Mouse (Mus musculus) left cerebral cortex, adult 9 months (tissue): Measurements from ENCODE around the gene Gtf2a2.
"Not testable (repeated sequence)": the region's sequence is repeated elsewhere in the genome, so short reads cannot be mapped to it uniquely, and the experiment has no call there.

ENCODE experiments used
- DNase-seq, 2 experiments: peaks; one replicate each; pipeline ENCODE4 v3.0.0; 2022; ENCODE audit warnings: low spot score in 2 of 2

The Gtf2a2 gene

GRCm38 (mm10) chr9:70018879-70019278, 6.5 kb downstream of the Gtf2a2 start:
- no peak for DNase-seq

- no peak for DNase-seq
Measured at GRCm38 (mm10) chr9:70021610-70022009, 9.3 kb downstream of the Gtf2a2 start.

GRCm38 (mm10) chr9:70022083-70022482, 9.7 kb downstream of the Gtf2a2 start:
- DNase-seq = no peak

- DNase-seq = not testable (repeated sequence)
Measured at GRCm38 (mm10) chr9:70023615-70024014, 11.3 kb downstream of the Gtf2a2 start.

GRCm38 (mm10) chr9:70024648-70025047, 12.3 kb downstream of the Gtf2a2 start:
- DNase-seq = no peak

GRCm38 (mm10) chr9:70025365-70026012, 13.1 kb downstream of the Gtf2a2 start:
- DNase-seq = no peak

GRCm38 (mm10) chr9:70032167-70032566, 19.8 kb downstream of the Gtf2a2 start:
- DNase-seq = no peak

- no peak for DNase-seq
Measured at GRCm38 (mm10) chr9:70033056-70033455, 20.7 kb downstream of the Gtf2a2 start.

- DNase-seq = no peak
Measured at GRCm38 (mm10) chr9:70034702-70035101, 22.4 kb downstream of the Gtf2a2 start.

- no peak for DNase-seq
Measured at GRCm38 (mm10) chr9:70036646-70037045, 24.3 kb downstream of the Gtf2a2 start.

GRCm38 (mm10) chr9:70037988-70038387, 25.6 kb downstream of the Gtf2a2 start, which contains the start of gene Gcnt3:
TSS of gene Gcnt3 (minus strand) at chr9:70038088.
- DNase-seq = no peak

- DNase-seq = no peak
Measured at GRCm38 (mm10) chr9:70039597-70040385, 27.4 kb downstream of the Gtf2a2 start.

GRCm38 (mm10) chr9:70040570-70040969, 28.2 kb downstream of the Gtf2a2 start:
- no peak for DNase-seq

- no peak for DNase-seq
Measured at GRCm38 (mm10) chr9:70042137-70042536, 29.8 kb downstream of the Gtf2a2 start.

- no peak for DNase-seq
Measured at GRCm38 (mm10) chr9:70042935-70043334, 30.6 kb downstream of the Gtf2a2 start.

GRCm38 (mm10) chr9:70044865-70045264, 32.5 kb downstream of the Gtf2a2 start:
- DNase-seq = no peak

- no peak for DNase-seq
Measured at GRCm38 (mm10) chr9:70046255-70046654, 33.9 kb downstream of the Gtf2a2 start.

GRCm38 (mm10) chr9:70047839-70048238, 35.5 kb downstream of the Gtf2a2 start:
- no peak for DNase-seq

GRCm38 (mm10) chr9:70048280-70048679, 35.9 kb downstream of the Gtf2a2 start:
- no peak for DNase-seq

GRCm38 (mm10) chr9:70048751-70049415, 36.5 kb downstream of the Gtf2a2 start:
- no peak for DNase-seq

- no peak for DNase-seq
Measured at GRCm38 (mm10) chr9:70049416-70049783, 37.0 kb downstream of the Gtf2a2 start.

- no peak for DNase-seq
Measured at GRCm38 (mm10) chr9:70049839-70050238, 37.5 kb downstream of the Gtf2a2 start.

- DNase-seq = no peak
Measured at GRCm38 (mm10) chr9:70052730-70053129, 40.4 kb downstream of the Gtf2a2 start.
